Mouse (Mus musculus): ENCODE measurements at regions not wholly inside any gene's neighbourhood (a gene's known extent, or its start where the extent isn't known, plus 50 kb on each side); places are given as distances from the start of the nearest gene placed in this dataset.

- no peak for DNase-seq
Measured at GRCm38 (mm10) chr9:93136349-93136748, 594.3 kb downstream of the Plod2 start.

- DNase-seq = no peak
Measured at GRCm38 (mm10) chr9:93170071-93170470, 628.0 kb downstream of the Plod2 start.

- no peak for DNase-seq
Measured at GRCm38 (mm10) chr9:93186638-93187037, 644.6 kb downstream of the Plod2 start.

GRCm38 (mm10) chr9:93232562-93232961, 690.5 kb downstream of the Plod2 start:
- DNase-seq = no peak

GRCm38 (mm10) chr9:93252146-93252545, 710.1 kb downstream of the Plod2 start:
- no peak for DNase-seq

GRCm38 (mm10) chr9:93297332-93297731, 755.3 kb downstream of the Plod2 start:
- no peak for DNase-seq

- DNase-seq = no peak
Measured at GRCm38 (mm10) chr9:93306753-93307152, 764.7 kb downstream of the Plod2 start.

GRCm38 (mm10) chr9:93328997-93329682, 787.1 kb downstream of the Plod2 start:
- no peak for DNase-seq
